Mouse (Mus musculus): ENCODE results near the gene H2afx.

The H2afx gene

DNA sequence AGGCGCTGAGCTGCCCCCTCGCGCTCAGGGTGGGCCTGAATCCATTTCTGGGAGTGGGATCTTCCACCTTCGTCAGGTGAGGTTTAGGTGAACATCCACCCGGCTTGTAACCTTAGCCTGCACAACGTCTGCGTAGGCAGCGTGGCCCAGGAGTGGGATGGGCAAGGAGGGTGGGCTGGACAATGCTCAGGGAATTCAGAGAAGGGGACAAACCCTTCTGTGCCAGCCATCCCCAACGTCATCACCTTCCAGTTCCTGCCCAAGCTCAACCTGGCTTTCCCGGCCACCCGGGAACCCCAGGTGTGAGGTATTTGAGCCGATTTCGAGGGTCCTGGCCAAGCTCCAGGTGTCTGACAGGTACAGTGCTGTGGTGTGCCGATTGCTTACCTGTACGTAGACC is 45.4 kb downstream of the H2afx start:
- no peak for DNase-seq (ENCODE audit: low read depth)

- no peak for DNase-seq (ENCODE audit: low read depth)
Observed at GRCm38 (mm10) chr9:44384596-44384995, 50.1 kb downstream of the H2afx start.
